Mouse (Mus musculus) 416B (cell line): ENCODE data around the gene Hist1h4c.
"Not testable (repeated sequence)": the region's sequence is repeated elsewhere in the genome, so short reads cannot be mapped to it uniquely, and the experiment has no call there.

Experiments
- DNase-seq: peaks from one replicate; pipeline ENCODE4 v3.0.0; 2011; ENCODE audit warnings: low read depth

Gene Hist1h4c

GRCm38 (mm10) chr13:23729192-23729525, 30.9 kb upstream of the Hist1h4c start:
- no peak for DNase-seq

- no peak for DNase-seq
Measured at GRCm38 (mm10) chr13:23728472-23729191, 30.4 kb upstream of the Hist1h4c start.

GRCm38 (mm10) chr13:23725213-23725612, 27.0 kb upstream of the Hist1h4c start:
- DNase-seq, result no peak

DNA sequence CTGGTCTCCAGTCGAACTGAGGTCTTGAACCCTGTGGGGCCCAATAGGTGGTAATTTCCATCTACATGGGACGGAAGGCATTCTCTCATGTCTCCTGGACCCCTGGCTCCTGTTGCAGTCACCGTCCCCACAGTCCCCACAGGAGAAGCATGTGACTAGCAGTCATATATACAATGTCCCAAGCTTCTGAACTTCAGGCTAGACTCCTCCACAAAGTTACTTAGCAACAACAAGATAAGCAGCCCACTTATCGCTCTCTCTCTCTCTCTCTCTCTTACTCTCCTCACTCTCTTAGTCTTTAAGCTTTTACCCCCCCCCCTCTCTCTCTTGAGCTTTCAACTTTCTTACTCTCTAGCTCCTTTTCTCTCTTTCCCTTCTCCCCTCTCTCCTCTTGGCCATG, 26.0 kb upstream of the Hist1h4c start:
- no peak for DNase-seq

- not testable (repeated sequence) for DNase-seq
Measured at GRCm38 (mm10) chr13:23717593-23718245, 19.5 kb upstream of the Hist1h4c start.

DNA sequence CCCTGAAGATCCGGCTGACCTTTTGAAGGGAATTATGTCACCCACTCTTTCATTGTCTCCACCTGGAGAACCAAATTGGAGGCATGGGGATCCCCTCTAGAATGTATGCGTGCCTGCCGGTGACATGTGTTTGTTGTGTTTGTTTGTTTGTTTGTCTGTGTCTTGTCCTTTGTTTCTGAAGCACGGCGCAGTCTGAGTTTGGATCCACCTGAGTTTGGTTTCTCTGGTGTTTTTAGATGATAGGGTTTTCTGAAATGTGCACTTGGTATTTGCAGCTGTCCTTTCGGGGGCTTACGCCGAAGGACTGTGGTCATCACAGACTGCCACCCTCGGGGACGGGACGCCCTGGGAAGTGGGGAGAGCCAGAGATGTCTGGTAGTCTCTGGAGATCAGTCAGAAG, 18.9 kb upstream of the Hist1h4c start:
- DNase-seq, result no peak

DNA sequence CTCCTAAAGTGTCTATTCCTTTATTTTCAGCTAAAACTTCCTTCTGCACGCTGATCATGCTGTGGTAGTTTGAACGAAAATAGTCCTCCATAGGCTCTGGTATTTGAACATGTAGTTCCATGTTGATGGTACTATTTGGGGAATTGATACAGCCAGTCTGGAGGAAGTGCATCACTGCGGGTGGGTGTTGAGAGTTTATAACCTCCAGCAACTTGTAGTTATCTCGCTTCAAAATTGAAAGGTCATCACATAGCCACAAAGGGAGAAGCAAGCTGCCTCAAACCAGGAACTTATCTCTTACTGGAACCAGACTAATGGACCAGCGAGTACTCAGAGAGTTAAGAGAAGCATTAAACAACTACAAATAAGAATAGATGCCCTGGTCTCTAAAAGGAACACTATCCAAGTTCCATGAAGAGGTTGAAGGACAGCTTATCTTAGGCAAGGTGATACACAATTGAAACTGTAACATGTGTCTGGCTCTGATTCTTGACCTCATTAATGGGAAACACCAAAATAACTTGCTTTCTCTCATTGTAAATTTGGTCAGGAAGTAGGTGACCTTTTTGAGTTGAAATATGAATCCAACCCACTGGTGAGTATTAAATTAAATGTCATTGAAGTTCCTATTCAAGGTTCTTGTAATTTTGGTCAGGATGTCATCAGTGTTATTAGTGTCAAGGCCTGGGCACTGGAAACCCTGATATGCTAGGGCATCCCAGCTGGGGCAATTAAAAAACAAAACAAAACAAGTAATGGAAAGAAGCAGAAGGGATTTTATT, 18.2 kb upstream of the Hist1h4c start:
- DNase-seq, result no peak

DNA sequence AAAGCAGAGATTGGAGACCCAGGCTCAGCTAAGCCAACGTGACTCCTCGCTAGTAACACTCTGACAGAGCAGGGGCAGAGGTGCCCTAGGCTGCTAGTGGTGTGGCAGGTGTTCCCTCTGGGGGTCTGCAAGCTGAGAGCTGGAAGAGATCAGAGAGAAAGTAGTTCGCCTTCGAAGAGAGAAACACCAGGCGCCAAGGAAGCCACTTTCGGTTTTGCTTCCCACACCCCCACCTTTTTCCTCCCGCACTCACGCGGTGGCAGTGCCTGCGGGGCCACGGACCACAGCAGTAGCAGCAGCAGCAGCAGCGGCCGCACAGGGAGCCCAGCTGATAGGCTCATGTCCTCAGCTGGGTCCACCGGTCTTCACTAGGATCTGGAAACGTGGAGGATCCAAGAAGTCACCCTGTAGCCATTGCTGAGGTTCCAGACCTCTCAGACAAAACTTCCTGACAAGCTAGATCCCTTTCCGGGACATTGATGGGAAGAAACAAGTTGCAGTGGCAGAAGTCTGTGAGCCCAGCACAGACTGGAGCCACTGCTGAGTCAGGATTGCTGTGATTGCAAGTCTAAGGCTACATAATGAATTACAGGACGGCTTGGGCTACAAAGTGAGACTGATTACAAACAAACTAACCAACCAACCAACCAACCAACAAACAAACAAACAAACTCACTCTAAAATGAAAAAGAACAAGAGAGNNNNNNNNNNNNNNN, 12.3 kb upstream of the Hist1h4c start, which contains the start of gene Hfe:
Hfe (minus strand) TSS at position 481 of the 716 bp plus-strand sequence.
- DNase-seq, result peak; percentile 63

DNA sequence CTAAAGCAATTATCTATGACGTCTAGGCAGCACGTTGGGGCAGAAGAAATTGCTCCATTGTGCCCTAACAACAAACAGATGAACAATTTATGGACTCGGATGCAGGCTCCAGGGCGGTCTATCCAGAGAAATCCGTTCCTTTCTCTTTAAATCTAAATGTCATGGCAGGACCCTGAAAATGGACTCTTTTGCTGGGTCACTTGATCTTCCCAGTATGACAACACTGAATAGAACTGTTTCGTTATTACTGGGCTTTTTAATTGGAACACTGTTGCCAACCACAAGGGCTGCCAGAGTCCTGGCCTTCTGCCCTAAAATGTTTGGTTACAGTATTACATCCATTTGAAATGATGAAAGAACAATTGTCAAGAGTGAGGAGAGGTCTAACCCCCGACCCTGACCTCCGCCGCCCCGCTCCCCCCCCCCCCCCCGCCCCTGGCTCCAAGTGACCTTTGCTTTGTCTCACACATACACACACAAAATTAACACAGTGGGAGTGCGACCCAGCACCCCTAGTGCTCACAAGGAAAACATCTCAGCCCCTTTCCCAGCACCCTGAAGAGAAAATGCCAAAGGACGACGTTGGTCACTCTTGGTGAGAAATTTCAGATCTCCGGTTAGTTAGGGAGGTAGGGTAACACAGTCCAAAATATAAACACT, 11.6 kb upstream of the Hist1h4c start:
- DNase-seq, result no peak

GRCm38 (mm10) chr13:23708654-23709053, 10.4 kb upstream of the Hist1h4c start:
- DNase-seq, result no peak

- no peak for DNase-seq
Measured at GRCm38 (mm10) chr13:23708041-23708440, 9.8 kb upstream of the Hist1h4c start.

DNA sequence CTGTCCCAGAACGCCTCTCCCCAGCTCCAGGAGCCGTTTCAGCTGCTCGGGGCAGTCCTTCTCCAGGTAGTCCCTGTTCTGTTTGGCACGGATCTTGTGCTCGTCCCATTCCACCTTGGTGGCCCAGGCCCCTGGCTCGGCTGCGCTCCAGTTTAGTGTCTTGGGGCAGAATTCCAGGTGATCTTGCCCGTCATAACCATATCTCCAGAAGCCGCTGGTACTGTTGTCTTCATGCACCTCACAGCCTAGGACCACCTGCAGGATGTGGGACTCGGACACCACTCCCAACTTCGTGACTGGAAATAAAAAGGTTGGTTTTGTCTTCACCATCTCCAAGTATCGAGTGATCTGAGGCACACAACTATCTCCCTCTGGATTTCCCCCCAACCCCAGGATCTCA, 8.5 kb upstream of the Hist1h4c start:
- no peak for DNase-seq

DNA sequence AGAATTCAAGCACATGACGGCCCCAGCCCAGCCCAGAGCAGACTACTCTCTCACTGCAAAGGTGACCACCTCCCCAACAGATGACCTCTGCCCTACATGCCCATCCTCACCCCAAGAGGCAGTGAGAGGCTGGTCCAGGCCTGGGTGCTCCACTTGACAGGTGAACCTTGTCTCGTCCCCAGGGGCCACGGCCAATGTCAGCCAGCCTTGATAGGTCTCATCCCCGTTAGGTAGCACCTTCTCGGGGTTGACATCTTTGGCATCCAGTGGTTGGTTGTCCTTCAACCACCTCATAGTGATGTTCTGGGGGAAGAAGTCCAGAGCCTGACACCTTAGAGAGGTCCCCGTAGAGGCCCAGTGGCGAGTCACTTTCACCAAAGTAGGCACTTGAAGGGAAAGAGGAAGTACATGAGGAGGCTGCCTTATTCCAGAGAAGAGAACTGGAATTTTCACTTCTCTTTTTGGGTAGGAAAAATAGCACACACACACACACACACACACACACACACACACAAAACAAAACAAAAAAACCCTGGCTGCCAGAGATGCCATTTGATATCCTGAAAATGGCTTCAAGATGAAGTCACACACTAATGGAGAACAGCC, 7.6 kb upstream of the Hist1h4c start:
- DNase-seq, result no peak

- not testable (repeated sequence) for DNase-seq
Measured at GRCm38 (mm10) chr13:23702801-23703200, 4.5 kb upstream of the Hist1h4c start.

GRCm38 (mm10) chr13:23702220-23702619, 4.0 kb upstream of the Hist1h4c start:
- no peak for DNase-seq

- peak; percentile 92 for DNase-seq
Measured at GRCm38 (mm10) chr13:23700786-23701520, 2.7 kb upstream of the Hist1h4c start.

DNA sequence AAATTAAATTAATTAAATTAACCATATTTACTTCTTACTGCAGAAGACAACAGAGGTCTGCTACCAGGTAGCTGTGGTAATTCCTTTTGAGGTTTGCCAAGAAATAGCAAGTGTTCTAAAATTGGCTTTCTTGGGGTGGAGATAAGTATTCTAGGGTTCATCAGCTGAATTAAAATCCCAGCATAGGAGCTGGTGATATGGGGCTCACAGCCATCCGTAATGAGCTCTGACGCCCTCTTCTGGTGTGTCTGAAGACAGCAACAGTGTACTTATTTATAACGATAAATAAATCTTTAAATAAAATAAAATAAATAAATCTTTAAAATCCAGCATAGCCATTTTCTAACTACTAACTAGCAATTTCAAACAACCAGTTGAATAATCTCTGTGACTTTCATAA, 1.5 kb upstream of the Hist1h4c start:
- no peak for DNase-seq

DNA sequence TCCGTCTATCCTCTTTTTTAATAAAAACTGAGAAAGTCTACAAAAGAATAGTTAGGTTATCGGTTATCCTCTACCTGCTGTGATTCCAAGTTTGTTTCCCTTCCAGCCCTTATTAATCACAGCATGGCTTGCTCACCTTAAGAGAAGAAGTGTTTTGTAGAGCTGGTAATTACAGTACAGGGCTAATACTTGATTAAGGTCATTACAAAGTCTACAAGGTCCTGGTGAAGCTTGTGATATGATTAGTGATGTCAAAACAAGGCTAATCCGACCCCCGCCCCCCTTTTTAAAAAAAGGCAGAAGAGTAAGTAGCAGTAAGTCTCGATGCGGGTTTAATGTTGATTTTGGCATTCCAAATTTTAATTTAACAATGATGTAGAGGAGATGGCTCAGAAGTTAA, 742 bp upstream of the Hist1h4c start:
- no peak for DNase-seq

DNA sequence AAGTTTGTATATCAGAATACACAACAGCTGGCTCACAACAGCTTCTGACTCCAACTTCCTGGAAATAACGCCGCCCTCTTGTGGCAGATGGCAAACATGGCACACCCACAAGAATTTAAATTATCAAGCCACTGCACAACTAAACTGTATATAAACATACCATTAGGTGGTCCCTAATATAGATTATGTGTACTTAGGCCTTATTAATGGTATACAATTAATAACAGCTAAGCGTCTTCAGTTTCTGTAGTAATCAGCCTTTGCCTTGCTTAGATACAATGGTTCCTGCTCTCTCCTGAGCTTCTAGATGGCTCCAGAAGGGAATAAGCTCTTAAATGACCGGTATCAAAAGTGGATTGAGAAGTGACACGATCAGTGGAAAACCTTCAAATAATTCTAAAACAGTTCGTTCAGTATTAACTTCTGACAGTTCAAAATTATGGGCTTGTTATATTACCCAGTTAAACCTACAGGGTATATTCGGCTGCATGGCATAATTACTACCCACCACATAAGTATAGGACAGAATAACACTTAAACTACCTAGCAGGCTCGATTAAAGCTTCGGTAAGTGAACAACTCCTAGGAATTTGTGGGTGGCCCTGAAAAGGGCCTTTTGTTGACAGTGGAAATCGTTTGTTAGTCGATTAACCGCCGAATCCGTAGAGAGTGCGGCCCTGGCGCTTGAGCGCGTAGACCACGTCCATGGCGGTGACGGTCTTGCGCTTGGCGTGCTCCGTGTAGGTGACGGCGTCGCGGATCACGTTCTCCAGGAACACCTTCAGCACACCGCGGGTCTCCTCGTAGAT, 559 bp downstream of the Hist1h4c start:
- DNase-seq, result peak; percentile 92

GRCm38 (mm10) chr13:23696061-23696474, 2.2 kb downstream of the Hist1h4c start:
- no peak for DNase-seq
